Mouse (Mus musculus) heart, postnatal 0 days (tissue): ENCODE data around the gene Fer.

Experiments used
- CTCF ChIP-seq: IDR thresholded peaks from 2 replicates; pipeline ENCODE4 v1.5.1; 2016; ENCODE audit warnings: antibody characterized with exemption, control low read depth, low read depth
- EP300 ChIP-seq: IDR thresholded peaks from 2 replicates; pipeline ENCODE4 v1.6.1; 2016; ENCODE audit warnings: antibody characterized with exemption, low read depth

DNA sequence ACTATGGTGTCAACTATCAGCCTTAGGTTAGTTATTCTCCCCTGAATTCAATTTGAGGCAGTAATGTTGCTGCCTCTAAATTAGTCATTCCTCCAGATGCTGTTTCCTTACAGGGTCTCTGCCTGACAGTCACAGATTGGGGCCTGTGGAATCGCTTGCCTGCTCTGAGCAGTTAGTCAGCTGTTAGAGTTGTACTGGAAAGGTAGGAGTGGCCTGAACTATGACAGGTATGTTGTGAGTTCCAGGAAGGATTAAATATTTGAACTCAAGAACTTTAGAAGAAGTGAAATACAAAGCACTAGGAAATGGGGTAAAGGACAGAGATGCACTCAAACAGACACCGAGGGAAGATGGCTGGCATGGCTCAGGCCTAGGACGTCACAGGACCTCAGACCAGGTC lies 233.9 kb downstream of the Fer start:
- TF ChIP-seq CTCF (no peak), EP300 (no peak)
